Mouse (Mus musculus) myocyte (in vitro differentiated cells): Measurements from ENCODE around the gene Kif3a.

Experiments used
- CEBPB ChIP-seq: IDR thresholded peaks from 2 replicates; pipeline ENCODE4 v1.6.1; 2011; ENCODE audit warnings: mild to moderate bottlenecking, moderate library complexity; ENCODE audit not compliant: poor library complexity, insufficient read depth, severe bottlenecking
- MAX ChIP-seq: IDR thresholded peaks from one replicate; pipeline ENCODE4 v1.6.1; 2011; ENCODE audit warnings: low read depth, mild to moderate bottlenecking, control low read depth
- MYOD1 ChIP-seq, 3 experiments: IDR thresholded peaks; one replicate each; pipeline ENCODE4 v1.6.1; 2011; ENCODE audit warnings: control low read depth in 2 of 3, low read depth in 2 of 3, mild to moderate bottlenecking in 2 of 3, moderate library complexity in 1 of 3; ENCODE audit not compliant: insufficient read length in 2 of 3, control insufficient read depth in 1 of 3
- POLR2A ChIP-seq: IDR thresholded peaks from one replicate; pipeline ENCODE4 v1.6.1; 2011; ENCODE audit warnings: low read depth, mild to moderate bottlenecking, control low read depth, moderate library complexity; ENCODE audit not compliant: insufficient read length
- POLR2AphosphoS2 ChIP-seq: IDR thresholded peaks from one replicate; pipeline ENCODE4 v1.6.1; 2011; ENCODE audit warnings: low read depth, control low read depth; ENCODE audit not compliant: insufficient read length
- REST ChIP-seq: IDR thresholded peaks from one replicate; pipeline ENCODE4 v1.6.1; 2011; ENCODE audit warnings: mild to moderate bottlenecking, control low read depth, moderate library complexity; ENCODE audit not compliant: insufficient read depth, insufficient read length
- SRF ChIP-seq: IDR thresholded peaks from one replicate; pipeline ENCODE4 v1.6.1; 2011; ENCODE audit warnings: low read depth; ENCODE audit not compliant: control insufficient read depth, insufficient read length
- USF1 ChIP-seq: IDR thresholded peaks from one replicate; pipeline ENCODE4 v1.6.1; 2011; ENCODE audit warnings: low read depth, mild to moderate bottlenecking, control low read depth, moderate library complexity

DNA sequence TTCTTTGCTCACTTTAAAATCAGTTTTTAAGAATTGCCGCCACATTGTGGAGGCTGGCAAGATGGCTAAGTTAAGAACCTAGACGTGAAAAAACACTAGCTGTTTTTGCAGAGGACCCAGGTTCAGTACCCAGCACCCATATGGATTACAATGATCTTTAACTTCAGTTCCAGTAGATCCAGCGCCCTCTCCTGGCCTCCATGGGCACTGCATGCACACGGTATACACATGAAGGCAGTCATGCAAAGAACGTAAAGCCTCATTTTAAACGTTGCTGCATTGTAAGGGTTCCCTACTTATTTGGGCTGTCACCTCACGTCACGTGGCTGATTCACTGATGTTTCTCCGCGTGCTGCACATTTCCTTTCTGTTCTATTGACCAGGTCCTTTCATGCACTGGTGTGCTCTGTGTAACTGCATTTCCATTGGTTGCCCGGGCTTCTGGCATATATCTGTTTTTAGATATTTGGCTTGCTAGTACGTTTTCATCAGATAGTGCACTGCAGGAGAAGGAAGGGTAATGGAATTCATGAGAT lies 75.6 kb downstream of the Kif3a start:
- no peak for TF ChIP-seq MYOD1 (IDR thresholded peaks at IDR 0.05; ENCODE audit: control insufficient read depth in 1 of 3, insufficient read length in 2 of 3, low read depth in 2 of 3)
- TF ChIP-seq USF1 = no peak
- TF ChIP-seq POLR2A = no peak
- TF ChIP-seq SRF = no peak
- no peak for TF ChIP-seq POLR2AphosphoS2
- no peak for TF ChIP-seq MAX
- no peak for TF ChIP-seq CEBPB
- no peak for TF ChIP-seq REST
